Mouse (Mus musculus) testis, adult 2 months (tissue): ENCODE results near the gene AC134908.4. TPM values are rescaled to one million over a fixed set of nuclear protein-coding genes. Genes with fewer than 3 reads are reported as not detected.
A peak's percentile ranks its signal among the peaks of the same experiment; 100 is the strongest.

Source experiments
- H3K27ac ChIP-seq: fragments of 200-500 bp; 2 replicates; pipeline ENCODE4 v1.5.1; 2012; ENCODE audit warnings: low read depth, low read length; ENCODE audit not compliant: control insufficient read depth, insufficient read depth
- H3K27me3 ChIP-seq: fragments of 200-500 bp; 2 replicates; pipeline ENCODE4 v1.6.1; 2012; ENCODE audit warnings: mild to moderate bottlenecking, low read length, moderate library complexity; ENCODE audit not compliant: control insufficient read depth, insufficient read depth
- H3K36me3 ChIP-seq: fragments of 200-500 bp; 2 replicates; pipeline ENCODE4 v1.6.1; 2012; ENCODE audit warnings: mild to moderate bottlenecking, low read length; ENCODE audit not compliant: control insufficient read depth, insufficient read depth
- H3K4me1 ChIP-seq: fragments of 200-500 bp; 2 replicates; pipeline ENCODE4 v1.6.1; 2012; ENCODE audit warnings: low read length; ENCODE audit not compliant: control insufficient read depth, insufficient read depth
- H3K4me3 ChIP-seq: fragments of 200-500 bp; 2 replicates; pipeline ENCODE4 v1.5.1; 2012; ENCODE audit warnings: low read depth, mild to moderate bottlenecking, low read length, moderate library complexity, mixed read lengths; ENCODE audit not compliant: control insufficient read depth
- CTCF ChIP-seq: fragments of 200-500 bp; IDR thresholded peaks from 2 replicates; pipeline ENCODE4 v1.5.1; 2012; ENCODE audit warnings: low read depth, mild to moderate bottlenecking, inconsistent platforms, low read length, moderate library complexity; ENCODE audit not compliant: control insufficient read depth, insufficient read depth, insufficient replicate concordance
- POLR2A ChIP-seq: fragments of 200-500 bp; IDR thresholded peaks from 2 replicates; pipeline ENCODE4 v1.6.1; 2012; ENCODE audit warnings: low read depth, mild to moderate bottlenecking, inconsistent platforms, low read length, moderate library complexity; ENCODE audit not compliant: control insufficient read depth
- polyA plus RNA-seq: library from polyadenylated mRNA; depleted of rRNA; stranded (reverse); fragments of >200 nt; gene quantifications from 2 replicates; pipeline ENCODE4 v1.2.3, GENCODE M21; 2012

Gene AC134908.4
- polyA plus RNA-seq, 1 experiment: not detected

- peaks cover 36% of the 10 kb centered on the region for H3K4me1 ChIP-seq
- H3K27ac ChIP-seq: no peak overlapping the region
- no peaks in the 10 kb centered on the region; the same call in 1 of the 2 replicates for H3K36me3 ChIP-seq
- no peak overlapping the region for H3K4me3 ChIP-seq
- TF ChIP-seq POLR2A (no peak), CTCF (no peak)
- no peaks in the 10 kb centered on the region for H3K27me3 ChIP-seq
Measured at GRCm38 (mm10) chr17:25830200-25830753, 34.8 kb upstream of the AC134908.4 start.

- Histone ChIP-seq H3K27ac (peak overlapping the region; percentile 1; the same call in 1 of the 2 replicates), H3K36me3 (no peaks in the 10 kb centered on the region; the same call in 1 of the 2 replicates), H3K4me3 (peak overlapping the region; percentile 86), H3K4me1 (peaks cover 35% of the 10 kb centered on the region), H3K27me3 (no peaks in the 10 kb centered on the region)
- TF ChIP-seq POLR2A: no peak
- TF ChIP-seq CTCF: no peak
Measured at GRCm38 (mm10) chr17:25829558-25830017, 34.1 kb upstream of the AC134908.4 start.

- H3K27ac ChIP-seq: peak within 1 kb of the TSS; percentile 52
- H3K36me3 ChIP-seq: no peaks in the 10 kb centered on the region; the same call in 1 of the 2 replicates
- H3K4me1 ChIP-seq: peaks cover 33% of the 10 kb centered on the region
- TF ChIP-seq CTCF: no peak
- TF ChIP-seq POLR2A: peak; percentile 68
- peak within 1 kb of the TSS; percentile 86 for H3K4me3 ChIP-seq
- H3K27me3 ChIP-seq: no peaks in the 10 kb centered on the region
Measured at GRCm38 (mm10) chr17:25828712-25829557, 33.5 kb upstream of the AC134908.4 start, which contains the start of gene Jmjd8. TSS of gene Jmjd8 (plus strand) at chr17:25828867.

GRCm38 (mm10) chr17:25828223-25828594, 32.8 kb upstream of the AC134908.4 start:
- Histone ChIP-seq H3K4me1 (peaks cover 31% of the 10 kb centered on the region), H3K4me3 (peak overlapping the region; percentile 86), H3K27ac (peak overlapping the region; percentile 52), H3K36me3 (no peaks in the 10 kb centered on the region; the same call in 1 of the 2 replicates), H3K27me3 (no peaks in the 10 kb centered on the region)
- no peak for TF ChIP-seq POLR2A
- TF ChIP-seq CTCF: no peak

GRCm38 (mm10) chr17:25827546-25828222, 32.2 kb upstream of the AC134908.4 start:
- Histone ChIP-seq H3K36me3 (no peaks in the 10 kb centered on the region; the same call in 1 of the 2 replicates), H3K27ac (no peak overlapping the region)

GRCm38 (mm10) chr17:25827011-25827410, 31.6 kb upstream of the AC134908.4 start:
- H3K4me3 ChIP-seq: peak overlapping the region; percentile 54
- H3K27ac ChIP-seq: no peak overlapping the region
- no peaks in the 10 kb centered on the region for H3K27me3 ChIP-seq
- H3K4me1 ChIP-seq: peaks cover 32% of the 10 kb centered on the region
- TF ChIP-seq POLR2A (no peak), CTCF (no peak)
- no peaks in the 10 kb centered on the region; the same call in 1 of the 2 replicates for H3K36me3 ChIP-seq

More at GRCm38 (mm10) chr17:25827546-25828222, 32.2 kb upstream of the AC134908.4 start:
- no peaks in the 10 kb centered on the region for H3K27me3 ChIP-seq
- no peak for TF ChIP-seq POLR2A
- TF ChIP-seq CTCF: no peak
- H3K4me1 ChIP-seq: peaks cover 34% of the 10 kb centered on the region
- peak overlapping the region; percentile 86 for H3K4me3 ChIP-seq
